18 mouse cellular contexts compared by ENCODE assay signal in the genomic region with DNA sequence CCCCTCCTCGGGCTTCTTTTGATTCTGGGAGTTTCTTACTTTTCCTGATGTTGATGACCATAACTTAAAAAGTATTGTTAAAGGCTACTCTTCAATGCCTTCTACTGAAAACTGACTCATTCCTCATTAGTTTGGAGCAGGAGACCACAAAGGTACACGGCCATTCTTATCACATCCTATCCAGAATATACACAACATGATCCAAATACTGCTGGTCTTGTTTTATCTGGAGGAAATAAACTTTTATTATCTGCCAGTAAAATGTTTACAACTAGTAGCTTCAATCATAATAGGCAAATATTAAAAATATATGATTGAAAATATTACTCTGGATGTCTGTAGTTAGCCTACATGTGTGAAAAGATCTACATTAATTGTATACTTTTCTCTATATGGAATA. TPM values are rescaled to one million over a fixed set of nuclear protein-coding genes. Genes with fewer than 3 reads are reported as not detected.
DNase-seq lines count a peak whose midpoint lies in the region; TF ChIP-seq lines count a peak whose summit lies in the region.
"Had no signal": no experiment of that assay in that cellular context is flagged by ENCODE, and none has a peak within 500 bp of the region (broad histone marks: within the 10 kb centered on the region; RNA-seq: fewer than 3 reads in every experiment).

No protein-coding gene starts in this region.

- peaks cover 0 to 71% of the 10 kb centered on the region in 2 experiments; a peak in 3 of 4 replicates for H3K36me3 ChIP-seq in MEL (ENCODE audit: control insufficient read depth in 1 of 2, insufficient read depth in 2 of 2, low read length in 2 of 2)
- H3K36me3 ChIP-seq: G1E had no signal

- H3K79me2 ChIP-seq in MEL (ENCODE audit: control insufficient read depth, insufficient read depth, low read length, poor library complexity) = peaks cover 73% of the 10 kb centered on the region

- no peak for TF ChIP-seq CTCF in MEL (IDR thresholded peaks at IDR 0.05 in 2 of 3, conservative IDR thresholded peaks at IDR 0.05 in 1 of 3; ENCODE audit: control insufficient read depth in 1 of 3, insufficient read depth in 1 of 3, low read depth in 2 of 3, low read length in 3 of 3, poor library complexity in 1 of 3, severe bottlenecking in 1 of 3)

- no peak overlapping the region for H3K9ac ChIP-seq in MEL (ENCODE audit: control insufficient read depth, low read depth, low read length, poor library complexity, severe bottlenecking)

- peak; percentile 50 for DNase-seq in MEL (ENCODE audit: low read depth, low spot score)
- no peak for DNase-seq in kidney, adult 11 months
- DNase-seq: adrenal gland, adult 2 months; adrenal gland, adult 8-10 months; adrenal gland, postnatal 10 days; adrenal gland, postnatal 14 days; adrenal gland, postnatal 25 days; adrenal gland, postnatal 36 days; B cell, adult 2 months; cerebellum, adult 11 months; cerebellum, adult 11-12 months; cerebellum, adult 18-20 months; cerebellum, adult 2 months; cerebellum, adult 8-10 months had no signal

- H3K27ac ChIP-seq in MEL (ENCODE audit: control insufficient read depth, low read depth, low read length) = no peak overlapping the region

- TF ChIP-seq POLR2A in MEL (IDR thresholded peaks at IDR 0.05; ENCODE audit: control insufficient read depth in 1 of 2, insufficient read depth in 1 of 2, low read depth in 1 of 2, low read length in 2 of 2, poor library complexity in 1 of 2) = no peak

- no peak for TF ChIP-seq RAD21 in MEL (IDR thresholded peaks at IDR 0.05; ENCODE audit: low read depth, low read length)

- no peak overlapping the region for H3K4me3 ChIP-seq in MEL (ENCODE audit: control insufficient read depth in 1 of 2, insufficient read depth in 1 of 2, low read depth in 2 of 2, low read length in 2 of 2)

- TF ChIP-seq EP300 in MEL (IDR thresholded peaks at IDR 0.05; ENCODE audit: low read depth in 1 of 2, low read length in 2 of 2) = peak; percentile 73 to 89

- peaks cover 24 to 31% of the 10 kb centered on the region in 2 experiments for H3K4me1 ChIP-seq in MEL (ENCODE audit: control insufficient read depth in 1 of 2, insufficient read depth in 2 of 2, low read length in 2 of 2)

- no peaks in the 10 kb centered on the region for H3K9me3 ChIP-seq in MEL (replicated peaks; ENCODE audit: insufficient read depth, low read length)
- H3K9me3 ChIP-seq: G1E had no signal

- no peaks in the 10 kb centered on the region for H3K27me3 ChIP-seq in MEL (ENCODE audit: control insufficient read depth in 1 of 2, insufficient read depth in 2 of 2, low read length in 2 of 2)
- H3K27me3 ChIP-seq: CH12.LX, Patski had no signal

TF ChIP-seq in MEL, 35 proteins besides CTCF, POLR2A, EP300 and RAD21:
- TF ChIP-seq TAL1 (IDR thresholded peaks at IDR 0.05; ENCODE audit: low read length) = peak; percentile 58
- TF ChIP-seq POLR2AphosphoS5 (IDR thresholded peaks at IDR 0.05; ENCODE audit: borderline replicate concordance, low read depth, low read length) = no peak
- TF ChIP-seq ETS1 (IDR thresholded peaks at IDR 0.05; ENCODE audit: low read depth, low read length) = peak; percentile 54; the same call in 1 of the 2 replicates
- TF ChIP-seq TCF12 (IDR thresholded peaks at IDR 0.05; ENCODE audit: low read depth, low read length) = peak; percentile 69
- TF ChIP-seq GATA1 (IDR thresholded peaks at IDR 0.05; ENCODE audit: low read depth, low read length) = peak; percentile 82

RNA-seq across cellular contexts. Expression of a gene that starts 12.5 kb away (rescaled TPM):
- total RNA-seq in MEL (2012; rRNA removed) = 37.9 and 42.8 TPM in 2 replicates
- 100 to 1,000 TPM in 1 of 2 experiments, 10 to 100 TPM in 1; 62.5 to 114 TPM for polyA plus RNA-seq in MEL (2012; ENCODE audit: insufficient read depth in 1 of 2, insufficient read length in 2 of 2, low read depth in 1 of 2, low replicate concordance in 2 of 2, missing spikeins in 1 of 2)

RNA-seq across cellular contexts. Expression of a gene that starts 46.8 kb away (rescaled TPM):
- 0.31 TPM in 1 of 2 replicates, not detected in the other for total RNA-seq in MEL (2012; rRNA removed)
- under 1 TPM in 1 of 2 experiments, not detected in 1; 0.22 TPM for polyA plus RNA-seq in MEL (2012; ENCODE audit: insufficient read depth in 1 of 2, insufficient read length in 2 of 2, low read depth in 1 of 2, low replicate concordance in 2 of 2, missing spikeins in 1 of 2)
- total RNA-seq: CH12.LX, G1E had no signal
- polyA plus RNA-seq: CD4-positive, CD25-positive, alpha-beta regulatory T cell, adult 4 months; G1E had no signal
